Mouse (Mus musculus) adrenal gland, adult 18-20 months (tissue): ENCODE results near the gene Gm11077. TPM values are rescaled to one million over a fixed set of nuclear protein-coding genes. Genes with fewer than 3 reads are reported as not detected.
A peak's percentile ranks its signal among the peaks of the same experiment; 100 is the strongest.

ENCODE experiments used
- DNase-seq, 2 experiments: peaks; one replicate each; pipeline ENCODE4 v3.0.0; 2021 to 2022; ENCODE audit warnings: low spot score in 2 of 2
- long read RNA-seq, 2 experiments: library from polyadenylated mRNA; stranded (forward); transcript quantifications; one replicate each; pipeline ENCODE4 v2.0.0; 2021
- total RNA-seq, 2 experiments: library from RNA; stranded (reverse); gene quantifications; 1 replicate in 1 of 2; 2 replicates in 1 of 2; pipeline ENCODE4 v1.2.3; 2021

Gene Gm11077
- not detected for total RNA-seq
- long read RNA-seq, experiment 1, result 0 reads
- long read RNA-seq, experiment 2, result 0 reads

- no peak for DNase-seq
Observed at GRCm38 (mm10) chr6:140729272-140729671, at the start of gene Gm11077. Gm11077 (plus strand) TSS chr6:140729284.

- DNase-seq, result no peak
Observed at GRCm38 (mm10) chr6:140680713-140681112, 48.4 kb upstream of the Gm11077 start.

- DNase-seq, result no peak
Observed at GRCm38 (mm10) chr6:140682829-140683228, 46.3 kb upstream of the Gm11077 start.

- DNase-seq, result no peak
Observed at GRCm38 (mm10) chr6:140684403-140684802, 44.7 kb upstream of the Gm11077 start.

- DNase-seq, result no peak
Observed at GRCm38 (mm10) chr6:140689617-140690404, 39.3 kb upstream of the Gm11077 start.

- DNase-seq, result no peak
Observed at GRCm38 (mm10) chr6:140692160-140692559, 36.9 kb upstream of the Gm11077 start.

- no peak for DNase-seq
Observed at GRCm38 (mm10) chr6:140696192-140696879, 32.7 kb upstream of the Gm11077 start.

GRCm38 (mm10) chr6:140697994-140698393 is 31.1 kb upstream of the Gm11077 start:
- no peak for DNase-seq

GRCm38 (mm10) chr6:140698596-140698995 is 30.5 kb upstream of the Gm11077 start:
- DNase-seq, result no peak

GRCm38 (mm10) chr6:140701259-140701658 is 27.8 kb upstream of the Gm11077 start:
- DNase-seq, result no peak

- no peak for DNase-seq
Observed at GRCm38 (mm10) chr6:140705132-140705531, 24.0 kb upstream of the Gm11077 start.

GRCm38 (mm10) chr6:140706056-140706455 is 23.0 kb upstream of the Gm11077 start:
- no peak for DNase-seq

GRCm38 (mm10) chr6:140708059-140708458 is 21.0 kb upstream of the Gm11077 start:
- DNase-seq, result no peak

GRCm38 (mm10) chr6:140709415-140710107 is 19.5 kb upstream of the Gm11077 start:
- no peak for DNase-seq

GRCm38 (mm10) chr6:140712754-140713153 is 16.3 kb upstream of the Gm11077 start:
- peak; percentile 60 to 64 for DNase-seq

- DNase-seq, result peak; percentile 65 to 70
Observed at GRCm38 (mm10) chr6:140714905-140715365, 14.1 kb upstream of the Gm11077 start.

- DNase-seq, result no peak
Observed at GRCm38 (mm10) chr6:140722058-140722457, 7.0 kb upstream of the Gm11077 start.

- no peak for DNase-seq
Observed at GRCm38 (mm10) chr6:140730669-140731401, 1.8 kb downstream of the Gm11077 start.

- DNase-seq, result no peak
Observed at GRCm38 (mm10) chr6:140731402-140731730, 2.3 kb downstream of the Gm11077 start.

GRCm38 (mm10) chr6:140732971-140733640 is 4.0 kb downstream of the Gm11077 start:
- no peak for DNase-seq

- no peak for DNase-seq
Observed at GRCm38 (mm10) chr6:140733641-140733986, 4.5 kb downstream of the Gm11077 start.
